Mouse (Mus musculus) megakaryocyte, embryonic 14.5 days (primary cell): ENCODE results near the gene Fbxo30. TPM values are rescaled to one million over a fixed set of nuclear protein-coding genes. Genes with fewer than 3 reads are reported as not detected.
"Not testable (repeated sequence)": the region's sequence is repeated elsewhere in the genome, so short reads cannot be mapped to it uniquely, and the experiment has no call there.

ENCODE experiments used
- H3K27me3 ChIP-seq: replicated peaks from 2 replicates; pipeline ENCODE3; 2012; ENCODE audit warnings: inconsistent platforms
- H3K36me3 ChIP-seq: replicated peaks from 2 replicates; pipeline ENCODE3; 2012; ENCODE audit warnings: low read length, inconsistent platforms, mixed read lengths
- H3K4me1 ChIP-seq: 2 replicates; pipeline ENCODE4 v1.6.1; 2012; ENCODE audit warnings: inconsistent platforms
- H3K4me3 ChIP-seq: replicated peaks from 2 replicates; pipeline ENCODE3; 2012; ENCODE audit warnings: moderate library complexity, mild to moderate bottlenecking, inconsistent platforms
- H3K9me3 ChIP-seq: 2 replicates; pipeline ENCODE4 v1.6.1; 2012; ENCODE audit warnings: inconsistent platforms
- FLI1 ChIP-seq: IDR thresholded peaks from 2 replicates; pipeline ENCODE4 v1.6.1; 2012; ENCODE audit warnings: low read length, inconsistent platforms, mixed read lengths
- GATA1 ChIP-seq: IDR thresholded peaks from 3 replicates; pipeline ENCODE4 v1.6.1; 2012; ENCODE audit warnings: mixed read lengths, low read length, inconsistent platforms, borderline replicate concordance
- polyA plus RNA-seq: library from polyadenylated mRNA; stranded (reverse); fragments of >175 nt; gene quantifications from 2 replicates; pipeline ENCODE4 v1.2.3, GENCODE M21; 2012; ENCODE audit warnings: low replicate concordance; ENCODE audit not compliant: insufficient read depth

Gene Fbxo30
- 0.43 TPM in 1 of 2 replicates, not detected in the other for polyA plus RNA-seq

- H3K36me3 ChIP-seq: peaks cover 11% of the 10 kb centered on the region
- H3K4me3 ChIP-seq: peak within 1 kb of the TSS; percentile 97
- peaks cover 30% of the 10 kb centered on the region for H3K4me1 ChIP-seq
- H3K9me3 ChIP-seq: no peaks in the 10 kb centered on the region
- no peaks in the 10 kb centered on the region for H3K27me3 ChIP-seq
- no peak for TF ChIP-seq FLI1
- TF ChIP-seq GATA1: no peak
These were observed at the start of gene Fbxo30 for GRCm38 (mm10) chr10:11280578-11281463. TSS of gene Fbxo30 (plus strand) at chr10:11281330.

- H3K4me3 ChIP-seq: no peak overlapping the region
- H3K36me3 ChIP-seq: no peaks in the 10 kb centered on the region
- no peaks in the 10 kb centered on the region for H3K27me3 ChIP-seq
- no peaks in the 10 kb centered on the region for H3K9me3 ChIP-seq
- TF ChIP-seq FLI1: no peak
- H3K4me1 ChIP-seq: peaks cover 19% of the 10 kb centered on the region
These were observed 47.9 kb upstream of the Fbxo30 start for GRCm38 (mm10) chr10:11233208-11233607.

- not testable (repeated sequence) for H3K27me3 ChIP-seq, H3K36me3 ChIP-seq, H3K9me3 ChIP-seq, H3K4me3 ChIP-seq
- peaks cover 10% of the 10 kb centered on the region for H3K4me1 ChIP-seq
These were observed 38.1 kb upstream of the Fbxo30 start for GRCm38 (mm10) chr10:11242988-11243387.

DNA sequence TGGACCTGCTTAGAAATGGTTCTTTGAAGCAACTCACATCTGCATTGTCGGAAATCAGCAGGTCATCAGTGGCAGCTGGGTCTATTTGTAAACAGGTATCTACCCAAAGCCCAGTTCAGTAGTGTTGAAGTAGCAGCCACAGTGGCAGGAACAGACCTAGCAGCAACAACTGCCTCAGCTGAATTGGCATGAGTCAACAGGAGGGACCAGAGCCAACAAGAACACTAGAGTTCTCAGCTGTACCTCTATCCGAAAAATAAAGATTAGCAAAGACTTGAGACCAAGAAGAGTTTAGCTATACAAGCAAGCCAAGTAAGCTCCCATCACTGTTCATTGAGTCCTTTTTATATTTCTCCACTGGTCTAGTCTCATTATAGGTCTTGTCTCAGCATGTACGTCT, 32.9 kb upstream of the Fbxo30 start:
- H3K9me3 ChIP-seq: no peaks in the 10 kb centered on the region
- no peak for TF ChIP-seq GATA1
- TF ChIP-seq FLI1: no peak

DNA sequence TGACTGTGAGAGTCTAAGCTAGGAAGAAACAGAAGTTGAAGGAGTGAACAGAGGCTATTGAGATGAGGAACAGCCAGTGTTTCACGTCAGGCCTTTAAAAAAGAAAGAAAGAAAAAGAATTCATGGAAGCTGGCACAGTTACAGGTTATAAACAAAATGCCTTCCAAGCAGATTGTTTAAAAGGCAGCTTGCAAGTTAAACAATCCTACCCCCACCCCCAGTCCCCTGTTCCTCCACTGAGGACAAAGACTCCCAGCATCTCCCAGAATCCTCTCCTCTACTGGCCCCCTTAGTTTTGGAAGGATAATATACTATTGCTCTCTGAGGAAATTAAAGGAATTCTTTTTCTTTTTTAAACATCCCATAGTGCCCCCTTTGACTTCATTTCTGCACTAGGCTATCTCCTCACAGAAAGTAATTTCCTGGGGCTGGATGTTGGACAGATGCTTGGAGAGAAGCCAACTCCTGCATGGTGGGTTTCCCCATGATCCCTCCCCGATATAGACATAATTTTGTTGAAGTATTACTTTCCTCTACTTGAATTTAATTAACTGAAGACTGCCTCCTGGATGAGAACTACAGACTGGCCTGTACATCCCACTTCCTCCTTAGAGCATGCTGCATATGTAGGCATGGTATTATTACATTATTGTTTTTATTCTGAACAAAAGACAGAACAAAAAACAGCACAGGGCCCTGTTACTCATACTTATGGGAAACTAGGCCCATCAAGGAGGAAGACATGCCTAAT, 30.7 kb upstream of the Fbxo30 start:
- H3K4me3 ChIP-seq: no peak overlapping the region
- no peaks in the 10 kb centered on the region for H3K4me1 ChIP-seq
- no peaks in the 10 kb centered on the region for H3K27me3 ChIP-seq
- TF ChIP-seq GATA1 (no peak), FLI1 (no peak)
- H3K36me3 ChIP-seq: no peaks in the 10 kb centered on the region
- no peaks in the 10 kb centered on the region for H3K9me3 ChIP-seq

More for the DNA sequence above, 32.9 kb upstream of the Fbxo30 start:
- Histone ChIP-seq H3K27me3 (no peaks in the 10 kb centered on the region), H3K4me3 (no peak overlapping the region), H3K4me1 (peaks cover 10% of the 10 kb centered on the region), H3K36me3 (no peaks in the 10 kb centered on the region)

DNA sequence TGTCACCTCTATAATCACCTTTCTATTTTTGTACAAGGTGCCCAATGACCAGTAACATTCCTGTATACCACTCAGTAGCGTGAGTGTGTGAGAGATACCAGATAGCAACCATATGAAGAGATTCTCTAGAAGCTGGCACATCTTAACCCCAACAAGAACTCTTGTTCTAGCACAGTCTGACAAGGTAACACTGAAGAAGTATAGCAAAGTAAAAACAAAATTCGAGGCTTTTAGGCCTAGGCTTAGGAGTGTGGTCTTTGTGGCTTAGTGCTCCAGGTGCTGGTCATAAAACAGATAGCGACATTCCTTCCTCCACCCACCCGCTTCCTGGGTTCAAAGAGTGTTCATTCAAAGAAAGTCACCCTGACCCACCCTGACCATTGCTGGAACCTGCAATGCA, 27.5 kb upstream of the Fbxo30 start:
- not testable (repeated sequence) for H3K4me3 ChIP-seq, H3K4me1 ChIP-seq, H3K36me3 ChIP-seq, H3K9me3 ChIP-seq, H3K27me3 ChIP-seq

- peaks cover 5% of the 10 kb centered on the region; the same call in 1 of the 2 replicates for H3K9me3 ChIP-seq
- no peaks in the 10 kb centered on the region for H3K36me3 ChIP-seq
- peaks cover 6% of the 10 kb centered on the region; the same call in 1 of the 2 replicates for H3K4me1 ChIP-seq
- H3K27me3 ChIP-seq: no peaks in the 10 kb centered on the region
- no peak overlapping the region for H3K4me3 ChIP-seq
- TF ChIP-seq FLI1 (no peak), GATA1 (no peak)
These were observed 21.0 kb upstream of the Fbxo30 start for GRCm38 (mm10) chr10:11260119-11260518.

DNA sequence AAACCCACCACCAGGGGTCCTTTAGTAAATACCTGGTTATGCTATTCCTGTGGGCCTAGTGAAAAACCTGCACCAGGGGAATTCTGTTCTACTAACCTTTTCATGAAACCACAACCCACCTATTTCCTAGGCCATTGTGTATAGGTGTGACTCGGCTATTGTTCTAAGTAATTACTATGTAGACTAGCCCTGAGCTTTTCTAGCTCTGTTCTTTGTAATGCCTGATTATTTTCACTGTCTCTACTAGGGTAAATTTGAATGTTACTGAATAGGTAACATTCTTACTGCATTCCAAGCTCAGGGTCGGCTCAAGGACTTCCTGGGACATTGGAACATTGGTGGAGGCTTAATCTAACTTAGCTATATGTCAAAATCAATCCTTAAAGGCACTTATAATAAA, 18.8 kb upstream of the Fbxo30 start:
- H3K36me3 ChIP-seq, H3K27me3 ChIP-seq, H3K9me3 ChIP-seq, H3K4me3 ChIP-seq, H3K4me1 ChIP-seq: not testable (repeated sequence)

- not testable (repeated sequence) for H3K27me3 ChIP-seq, H3K4me1 ChIP-seq, H3K4me3 ChIP-seq, H3K9me3 ChIP-seq, H3K36me3 ChIP-seq
These were observed 17.3 kb upstream of the Fbxo30 start for GRCm38 (mm10) chr10:11263795-11264194.

DNA sequence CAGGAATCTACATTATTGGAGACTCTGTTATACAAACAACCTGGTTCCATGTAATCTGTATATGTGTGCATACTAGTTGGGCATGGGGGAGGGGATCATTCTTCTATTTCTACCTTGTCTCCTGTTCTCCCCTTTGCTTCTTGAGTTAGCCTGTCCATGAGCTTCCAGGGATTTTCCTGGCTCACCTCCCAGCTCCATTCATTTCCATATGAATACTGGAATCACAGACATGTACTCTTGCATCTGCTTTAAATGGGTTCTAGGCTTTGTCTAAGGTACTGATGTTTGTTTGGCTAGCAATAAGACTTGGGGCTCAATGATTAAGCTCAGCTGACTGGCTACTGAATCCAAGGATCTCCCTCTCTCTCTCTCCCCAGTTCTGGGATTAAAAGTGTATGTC, 12.0 kb upstream of the Fbxo30 start:
- Histone ChIP-seq H3K4me1 (peaks cover 8% of the 10 kb centered on the region), H3K36me3 (no peaks in the 10 kb centered on the region)
- TF ChIP-seq GATA1 (no peak), FLI1 (no peak)

More for the DNA sequence above, 12.0 kb upstream of the Fbxo30 start:
- Histone ChIP-seq H3K27me3 (no peaks in the 10 kb centered on the region), H3K9me3 (peaks cover 5% of the 10 kb centered on the region; the same call in 1 of the 2 replicates), H3K4me3 (no peak overlapping the region)
